ENCODE assay signal across 9 mouse cellular contexts in genomic region chr7:67443001-67443555, GRCm38 (mm10).
DNase-seq lines count a peak whose midpoint lies in the region; ATAC-seq and TF ChIP-seq lines count a peak whose summit lies in the region.
"Had no signal": no experiment of that assay in that cellular context is flagged by ENCODE, and none has a peak within 500 bp of the region (broad histone marks: within the 10 kb centered on the region; RNA-seq: fewer than 3 reads in every experiment).

No protein-coding gene starts in this region.

- no peak overlapping the region for H3K4me3 ChIP-seq in intestine, embryonic 14.5 days (ENCODE audit: low read depth, low read length)
- no peak overlapping the region for H3K4me3 ChIP-seq in intestine, postnatal 0 days (ENCODE audit: low read depth, low read length)
- no peak overlapping the region for H3K4me3 ChIP-seq in hindbrain, postnatal 0 days (ENCODE audit: low read length)
- H3K4me3 ChIP-seq in midbrain, embryonic 13.5 days (replicated peaks): no peak overlapping the region

- peak; percentile 68 for DNase-seq in intestine, embryonic 14.5 days (ENCODE audit: low spot score)
- DNase-seq in adrenal gland, adult 8-10 months: peak; percentile 52
- peak; percentile 68 for DNase-seq in fibroblast of lung, adult 2 months (ENCODE audit: low read depth)
- DNase-seq in hindbrain, postnatal 0 days (ENCODE audit: low spot score): peak; percentile 60
- no peak for DNase-seq in spleen, postnatal 4 days (ENCODE audit: low spot score in 2 of 2)
- DNase-seq in kidney, postnatal 10 days: no peak

- no peaks in the 10 kb centered on the region for H3K27me3 ChIP-seq in intestine, embryonic 14.5 days (replicated peaks; ENCODE audit: control insufficient read depth, insufficient read depth, low read length)
- H3K27me3 ChIP-seq in intestine, postnatal 0 days (replicated peaks; ENCODE audit: control insufficient read depth, insufficient read depth, low read length): no peaks in the 10 kb centered on the region
- no peaks in the 10 kb centered on the region for H3K27me3 ChIP-seq in hindbrain, postnatal 0 days (ENCODE audit: insufficient read depth, low read length)
- H3K27me3 ChIP-seq in midbrain, embryonic 13.5 days: no peaks in the 10 kb centered on the region

- H3K4me1 ChIP-seq in intestine, embryonic 14.5 days (replicated peaks; ENCODE audit: control insufficient read depth, insufficient read depth, low read length): peaks cover 20% of the 10 kb centered on the region
- H3K4me1 ChIP-seq in intestine, postnatal 0 days (replicated peaks; ENCODE audit: control insufficient read depth, insufficient read depth, low read length): 0 out of 2 replicates have a peak, but pooled peaks cover 3% of the 10 kb centered on the region
- peaks cover 26% of the 10 kb centered on the region for H3K4me1 ChIP-seq in hindbrain, postnatal 0 days (ENCODE audit: insufficient read depth, low read length)
- peaks cover 42% of the 10 kb centered on the region for H3K4me1 ChIP-seq in midbrain, embryonic 13.5 days (replicated peaks)

- H3K9me3 ChIP-seq in intestine, embryonic 14.5 days (ENCODE audit: control insufficient read depth, low read length): no peaks in the 10 kb centered on the region
- no peaks in the 10 kb centered on the region for H3K9me3 ChIP-seq in intestine, postnatal 0 days (ENCODE audit: control insufficient read depth)
- H3K9me3 ChIP-seq in hindbrain, postnatal 0 days (ENCODE audit: low read length): no peaks in the 10 kb centered on the region
- H3K9me3 ChIP-seq in midbrain, embryonic 13.5 days: no peaks in the 10 kb centered on the region
- H3K9me3 ChIP-seq: G1E had no signal

- H3K36me3 ChIP-seq in intestine, embryonic 14.5 days (ENCODE audit: control insufficient read depth, insufficient read depth, low read length): no peaks in the 10 kb centered on the region
- H3K36me3 ChIP-seq in intestine, postnatal 0 days (ENCODE audit: control insufficient read depth, insufficient read depth): no peaks in the 10 kb centered on the region
- H3K36me3 ChIP-seq in hindbrain, postnatal 0 days (ENCODE audit: insufficient read depth, low read length): no peaks in the 10 kb centered on the region
- H3K36me3 ChIP-seq in midbrain, embryonic 13.5 days: no peaks in the 10 kb centered on the region
- H3K36me3 ChIP-seq: G1E had no signal

- peak overlapping the region; percentile 36 for H3K4me2 ChIP-seq in intestine, embryonic 14.5 days (ENCODE audit: low read length)
- H3K4me2 ChIP-seq in intestine, postnatal 0 days (replicated peaks; ENCODE audit: low read depth): no peak overlapping the region
- H3K4me2 ChIP-seq in hindbrain, postnatal 0 days (ENCODE audit: low read depth, low read length): no peak overlapping the region
- peak overlapping the region; percentile 36 for H3K4me2 ChIP-seq in midbrain, embryonic 13.5 days (replicated peaks)

- peak overlapping the region; percentile 69 for H3K27ac ChIP-seq in intestine, embryonic 14.5 days (ENCODE audit: low read depth)
- H3K27ac ChIP-seq in intestine, postnatal 0 days (ENCODE audit: low read depth, low read length): no peak overlapping the region
- peak overlapping the region; percentile 74 for H3K27ac ChIP-seq in hindbrain, postnatal 0 days
- H3K27ac ChIP-seq in midbrain, embryonic 13.5 days: peak overlapping the region; percentile 84

- H3K9ac ChIP-seq in intestine, embryonic 14.5 days (ENCODE audit: low read length): no peak overlapping the region
- H3K9ac ChIP-seq in intestine, postnatal 0 days (ENCODE audit: low read depth, low read length): no peak overlapping the region
- peak overlapping the region; percentile 44 for H3K9ac ChIP-seq in hindbrain, postnatal 0 days (replicated peaks; ENCODE audit: low read length)
- H3K9ac ChIP-seq in midbrain, embryonic 13.5 days (replicated peaks): peak overlapping the region; percentile 61

- WGBS in intestine, embryonic 14.5 days: 9% methylated on average over 12 of the region's 12 CpGs
- 28% methylated on average over 12 of the region's 12 CpGs for WGBS in intestine, postnatal 0 days
- WGBS in hindbrain, postnatal 0 days: 15% methylated on average over 12 of the region's 12 CpGs
- WGBS in midbrain, embryonic 13.5 days: 31% methylated on average over 12 of the region's 12 CpGs

- no peak for TF ChIP-seq CTCF in intestine, postnatal 0 days (IDR thresholded peaks at IDR 0.05; ENCODE audit: low read depth)
- TF ChIP-seq CTCF in hindbrain, postnatal 0 days (IDR thresholded peaks at IDR 0.05; ENCODE audit: low read depth): peak; percentile 46

- ATAC-seq in intestine, embryonic 14.5 days (replicated peaks; ENCODE audit: low FRiP score, low TSS enrichment, low read depth): peak; percentile 49; the same call in 1 of the 2 replicates
- ATAC-seq in intestine, postnatal 0 days: no peak
- peak; percentile 51 for ATAC-seq in hindbrain, postnatal 0 days
- peak; percentile 58; the same call in 1 of the 2 replicates for ATAC-seq in midbrain, embryonic 13.5 days

Comparison
In these comparisons a context has a peak if more than half of its experiments do, and no peak if none do; other contexts are left out.
1. H3K4me2 ChIP-seq: peak in intestine, embryonic 14.5 days (single experiment) and midbrain, embryonic 13.5 days (single experiment); none in intestine, postnatal 0 days (single experiment) and hindbrain, postnatal 0 days (single experiment).
2. DNase-seq: peak in intestine, embryonic 14.5 days (single experiment), adrenal gland, adult 8-10 months (single experiment), fibroblast of lung, adult 2 months (single experiment) and hindbrain, postnatal 0 days (single experiment); none in spleen, postnatal 4 days (0 of 2) and kidney, postnatal 10 days (single experiment).
3. H3K9ac ChIP-seq: peak in hindbrain, postnatal 0 days (single experiment) and midbrain, embryonic 13.5 days (single experiment); none in intestine, embryonic 14.5 days (single experiment) and intestine, postnatal 0 days (single experiment).